Mouse (Mus musculus) kidney, postnatal 0 days (tissue): ENCODE measurements around the gene Mrtfa. TPM values are rescaled to one million over a fixed set of nuclear protein-coding genes. Genes with fewer than 3 reads are reported as not detected.

Experiments
- ATAC-seq: fragments of 200-750 bp; cut with Nextera tagmentation; replicated peaks from 2 replicates; pipeline ENCODE4 v1.8.0; 2017; ENCODE audit warnings: low read depth, moderate number of reproducible peaks, moderate TSS enrichment, moderate library complexity; ENCODE audit not compliant: low FRiP score
- DNase-seq: peaks from one replicate; pipeline ENCODE4 v3.0.0-alpha.2; 2016; ENCODE audit warnings: low spot score
- H3K27ac ChIP-seq: fragments of 300-500 bp; sonication (generic); 2 replicates; pipeline ENCODE4 v1.5.1; 2014; ENCODE audit warnings: mild to moderate bottlenecking
- H3K27me3 ChIP-seq: fragments of 300-500 bp; sonication (generic); 2 replicates; pipeline ENCODE4 v1.6.1; 2014; ENCODE audit warnings: low read length, mixed read lengths; ENCODE audit not compliant: insufficient read depth
- H3K36me3 ChIP-seq: fragments of 300-500 bp; sonication (generic); 2 replicates; pipeline ENCODE4 v1.6.1; 2014; ENCODE audit warnings: low read length, mixed read lengths; ENCODE audit not compliant: insufficient read depth
- H3K4me1 ChIP-seq: fragments of 300-500 bp; sonication (generic); replicated peaks from 2 replicates; pipeline ENCODE4 v1.6.1; 2014; ENCODE audit warnings: antibody characterized with exemption, low read length, mixed read lengths; ENCODE audit not compliant: insufficient read depth
- H3K4me2 ChIP-seq: fragments of 300-500 bp; sonication (generic); 2 replicates; pipeline ENCODE4 v1.6.1; 2014; ENCODE audit warnings: mild to moderate bottlenecking, low read length, moderate library complexity, mixed read lengths
- H3K4me3 ChIP-seq: fragments of 300-500 bp; sonication (generic); replicated peaks from 2 replicates; pipeline ENCODE4 v1.5.1; 2014; ENCODE audit warnings: low read depth, low read length
- H3K9ac ChIP-seq: fragments of 300-500 bp; sonication (generic); 2 replicates; pipeline ENCODE4 v1.6.1; 2014; ENCODE audit warnings: low read depth, low read length
- H3K9me3 ChIP-seq: fragments of 300-500 bp; sonication (generic); replicated peaks from 2 replicates; pipeline ENCODE4 v1.6.1; 2016; ENCODE audit warnings: low read length, inconsistent platforms, mixed read lengths
- CTCF ChIP-seq: IDR thresholded peaks from 2 replicates; pipeline ENCODE4 v1.5.1; 2016; ENCODE audit warnings: antibody characterized with exemption, low read depth, mild to moderate bottlenecking, moderate library complexity
- WGBS: fragments of 180-500 bp; shearing (Covaris S2); extraction: QIAGEN DNeasy Blood & Tissue Kit; methylation state at CpG from one replicate; pipeline ENCODE4 v1.1.7; 2014; 5-methylcytosine and 5-hydroxymethylcytosine counted together
- polyA plus RNA-seq: library from polyadenylated mRNA; unstranded; fragments of >200 nt; fragmentation: Nextera tagmentation; extraction: Ambion mirVana; gene quantifications from 2 replicates; pipeline ENCODE4 v1.2.1, GENCODE M21; 2015

Gene Mrtfa
- polyA plus RNA-seq, 1 experiment from 2014 or later: 14.1 TPM

DNA sequence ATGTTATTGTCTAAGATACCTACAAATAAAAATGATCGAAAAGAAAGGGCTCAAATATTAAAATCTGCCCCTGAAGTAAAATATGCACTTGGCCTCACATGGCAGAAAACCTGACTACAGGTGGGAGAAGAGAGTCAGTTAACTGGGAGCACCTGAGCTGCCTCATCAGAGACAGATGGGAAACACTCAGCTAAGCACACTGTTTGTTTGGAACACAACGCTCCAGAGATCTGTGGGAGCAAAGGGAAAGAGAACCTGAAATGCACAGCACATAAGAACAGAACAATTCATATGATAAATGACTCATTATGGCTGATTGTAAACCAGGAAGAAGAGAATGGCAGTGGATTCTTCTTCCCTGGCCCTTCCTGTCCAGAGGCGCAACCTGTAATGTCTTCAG is 87.1 kb downstream of the Mrtfa start:
- WGBS: 80% methylated on average over 3 of the region's 3 CpGs
- Histone ChIP-seq H3K4me2 (peak overlapping the region; percentile 16; the same call in 1 of the 2 replicates), H3K27ac (no peak overlapping the region), H3K27me3 (no peaks in the 10 kb centered on the region), H3K9ac (no peak overlapping the region), H3K9me3 (no peaks in the 10 kb centered on the region), H3K4me1 (peaks cover 10% of the 10 kb centered on the region), H3K4me3 (no peak overlapping the region), H3K36me3 (no peaks in the 10 kb centered on the region)
- ATAC-seq (no peak), DNase-seq (no peak)
- no peak for TF ChIP-seq CTCF

DNA sequence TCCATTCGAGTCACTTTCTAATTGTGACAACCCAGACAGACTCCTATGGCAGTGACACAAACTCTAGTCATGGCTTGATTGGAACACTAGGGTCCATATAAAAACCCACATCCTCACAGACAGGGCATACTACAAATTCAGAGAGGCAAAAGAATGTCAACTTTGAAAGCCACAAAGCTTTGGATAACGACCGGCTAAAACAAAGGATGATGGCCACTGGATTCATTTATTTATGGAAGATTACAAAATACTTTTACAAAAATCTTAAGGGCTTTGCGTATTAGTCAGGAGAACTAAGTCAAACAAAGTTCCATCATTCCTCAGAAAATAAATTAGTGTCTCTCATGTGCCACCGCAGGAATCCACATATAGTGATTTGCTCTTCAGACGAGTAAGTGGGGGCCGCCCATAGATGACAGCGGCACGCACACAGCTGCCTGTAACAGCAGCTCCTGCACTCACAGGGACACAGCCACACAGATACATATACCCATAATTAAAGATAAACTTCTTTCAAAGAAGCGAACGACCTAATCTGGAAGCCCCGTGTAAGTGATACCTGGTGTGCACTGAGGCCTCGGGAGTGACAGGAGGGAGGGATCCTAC is 88.2 kb downstream of the Mrtfa start:
- no peak for DNase-seq
- Histone ChIP-seq H3K27me3 (no peaks in the 10 kb centered on the region), H3K9ac (no peak overlapping the region), H3K4me2 (no peak overlapping the region), H3K9me3 (no peaks in the 10 kb centered on the region), H3K4me3 (no peak overlapping the region), H3K4me1 (peaks cover 17% of the 10 kb centered on the region), H3K36me3 (no peaks in the 10 kb centered on the region), H3K27ac (no peak overlapping the region)
- no peak for TF ChIP-seq CTCF
- ATAC-seq: no peak
- WGBS: 76% methylated on average over 13 of the region's 13 CpGs

DNA sequence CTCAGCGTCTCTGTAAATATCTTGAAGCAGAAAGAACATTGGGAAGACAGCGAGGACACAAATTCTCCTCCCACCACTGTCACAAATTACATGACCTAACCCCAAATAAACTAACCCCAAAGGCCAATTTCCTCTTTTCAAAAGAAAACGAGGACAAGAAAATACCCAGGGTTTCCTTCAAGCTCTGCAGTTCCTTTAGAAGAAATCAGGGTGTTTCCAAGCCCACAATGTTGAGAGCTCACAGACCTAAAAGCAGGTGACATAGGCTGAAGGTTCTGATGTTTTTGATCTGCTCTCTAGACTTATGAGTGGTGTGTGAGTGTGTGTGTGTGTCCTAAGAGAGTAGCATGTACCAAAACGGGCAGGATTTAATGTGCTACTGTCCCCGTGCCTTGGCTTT is 89.2 kb downstream of the Mrtfa start:
- no peak overlapping the region for H3K4me2 ChIP-seq
- peaks cover 20% of the 10 kb centered on the region for H3K4me1 ChIP-seq
- no peak overlapping the region for H3K9ac ChIP-seq
- DNase-seq (no peak), ATAC-seq (no peak)
- no peaks in the 10 kb centered on the region for H3K36me3 ChIP-seq
- no peak overlapping the region for H3K27ac ChIP-seq
- WGBS: 52% methylated on average over 5 of the region's 5 CpGs
- H3K27me3 ChIP-seq: no peaks in the 10 kb centered on the region
- no peaks in the 10 kb centered on the region for H3K9me3 ChIP-seq
- no peak overlapping the region for H3K4me3 ChIP-seq
- no peak for TF ChIP-seq CTCF

DNA sequence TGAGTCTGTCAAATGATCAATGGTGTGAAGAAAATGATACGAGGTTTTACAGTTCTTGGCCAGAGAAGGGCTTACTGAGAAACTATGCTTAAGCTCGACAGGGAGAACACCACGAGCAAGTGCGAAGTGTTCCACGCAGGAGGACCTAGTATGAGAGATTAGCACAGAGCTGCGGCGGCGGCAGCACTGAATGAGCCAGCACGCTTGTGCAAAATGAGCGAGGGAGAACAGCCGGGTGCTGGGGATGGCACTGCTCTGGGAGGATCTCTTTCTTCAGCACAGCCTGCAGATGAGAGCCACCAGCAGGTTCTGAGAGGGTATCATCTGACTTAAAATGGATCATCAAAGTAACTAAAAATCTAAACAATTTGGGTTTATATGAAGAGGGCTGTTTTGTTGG is 91.3 kb downstream of the Mrtfa start:
- H3K4me2 ChIP-seq: no peak overlapping the region
- ATAC-seq (no peak), DNase-seq (no peak)
- H3K4me3 ChIP-seq: no peak overlapping the region
- H3K9me3 ChIP-seq: no peaks in the 10 kb centered on the region
- no peaks in the 10 kb centered on the region for H3K27me3 ChIP-seq
- H3K27ac ChIP-seq: no peak overlapping the region
- peaks cover 15% of the 10 kb centered on the region for H3K4me1 ChIP-seq
- WGBS: 87% methylated on average over 11 of the region's 11 CpGs
- no peaks in the 10 kb centered on the region for H3K36me3 ChIP-seq
- TF ChIP-seq CTCF: no peak
- no peak overlapping the region for H3K9ac ChIP-seq

DNA sequence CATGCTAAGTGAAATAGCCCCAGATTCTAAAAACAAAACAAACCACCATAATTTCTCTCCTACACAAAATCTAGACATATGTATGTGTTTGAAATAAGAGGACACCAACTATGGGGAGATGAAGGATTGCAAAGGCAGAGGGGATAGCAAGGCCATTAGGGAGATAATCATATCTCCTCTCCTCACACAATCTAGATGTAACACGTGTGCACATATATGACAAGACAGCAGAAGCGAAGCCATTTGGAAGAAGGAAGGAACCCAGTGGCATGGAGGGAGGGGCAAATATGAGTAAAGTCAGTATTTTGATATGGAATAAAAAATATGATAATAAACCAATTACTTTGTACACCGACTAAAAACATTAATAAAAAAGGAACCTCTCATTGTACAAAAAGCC is 91.9 kb downstream of the Mrtfa start:
- no peak overlapping the region for H3K4me2 ChIP-seq
- ATAC-seq: no peak
- no peak overlapping the region for H3K9ac ChIP-seq
- no peak overlapping the region for H3K27ac ChIP-seq
- no peak for TF ChIP-seq CTCF
- H3K27me3 ChIP-seq: no peaks in the 10 kb centered on the region
- WGBS: 91% methylated on average over 3 of the region's 3 CpGs
- DNase-seq: no peak
- peaks cover 14% of the 10 kb centered on the region for H3K4me1 ChIP-seq
- H3K36me3 ChIP-seq: no peaks in the 10 kb centered on the region
- H3K9me3 ChIP-seq: no peaks in the 10 kb centered on the region
- no peak overlapping the region for H3K4me3 ChIP-seq

DNA sequence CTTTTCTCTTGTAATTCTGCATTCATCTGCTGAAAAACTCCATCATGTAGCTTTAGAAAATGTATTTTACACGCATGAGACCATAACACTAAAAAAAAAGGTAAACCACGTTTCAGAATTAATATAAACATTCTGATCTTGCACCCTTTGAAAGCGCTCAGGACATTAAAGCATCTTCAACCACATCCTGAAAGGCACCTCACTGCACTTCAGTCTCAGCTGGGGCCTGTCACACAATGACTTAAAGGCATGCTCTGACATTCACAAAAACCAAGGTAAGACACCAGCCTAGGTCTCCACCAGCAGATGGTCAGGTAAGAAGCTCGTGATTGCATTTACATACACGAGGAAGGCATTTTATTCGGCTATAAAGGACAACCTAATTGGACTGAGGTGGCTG is 92.7 kb downstream of the Mrtfa start:
- peaks cover 10% of the 10 kb centered on the region; the same call in 1 of the 2 replicates for H3K4me1 ChIP-seq
- no peak overlapping the region for H3K4me2 ChIP-seq
- TF ChIP-seq CTCF: no peak
- 74% methylated on average over 6 of the region's 6 CpGs for WGBS
- no peaks in the 10 kb centered on the region for H3K9me3 ChIP-seq
- H3K27ac ChIP-seq: no peak overlapping the region
- H3K27me3 ChIP-seq: no peaks in the 10 kb centered on the region
- no peaks in the 10 kb centered on the region for H3K36me3 ChIP-seq
- DNase-seq: no peak
- H3K4me3 ChIP-seq: no peak overlapping the region
- H3K9ac ChIP-seq: no peak overlapping the region
- no peak for ATAC-seq

DNA sequence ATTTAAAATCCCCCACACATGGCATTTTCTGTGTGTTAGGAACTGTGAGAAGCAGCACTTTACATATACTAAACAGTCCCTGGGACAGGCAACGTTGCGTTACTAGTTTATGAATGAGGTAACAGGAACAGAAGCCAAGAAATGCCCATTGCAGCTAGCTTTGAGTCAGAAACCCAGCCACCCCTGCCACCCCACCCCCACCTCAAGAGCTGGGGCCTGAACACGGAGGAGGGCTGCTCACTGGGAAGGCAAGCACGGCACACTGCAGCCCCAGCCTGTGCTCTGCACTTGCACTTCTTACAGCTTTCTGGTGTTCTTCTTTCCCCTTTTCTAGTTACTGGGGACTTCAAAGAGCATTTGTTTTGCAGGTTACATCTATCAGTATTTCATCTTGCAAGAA is 93.1 kb downstream of the Mrtfa start:
- WGBS: 31% methylated on average over 4 of the region's 4 CpGs
- no peak overlapping the region for H3K27ac ChIP-seq
- no peak overlapping the region for H3K4me2 ChIP-seq
- H3K4me1 ChIP-seq: peaks cover 10% of the 10 kb centered on the region; the same call in 1 of the 2 replicates
- H3K9me3 ChIP-seq: no peaks in the 10 kb centered on the region
- DNase-seq (no peak), ATAC-seq (no peak)
- TF ChIP-seq CTCF: no peak
- no peaks in the 10 kb centered on the region for H3K27me3 ChIP-seq
- no peaks in the 10 kb centered on the region for H3K36me3 ChIP-seq
- H3K4me3 ChIP-seq: no peak overlapping the region
- no peak overlapping the region for H3K9ac ChIP-seq
